Mouse (Mus musculus) heart, adult 2 months (tissue): ENCODE measurements at regions not wholly inside any gene's neighbourhood (a gene's known extent, or its start where the extent isn't known, plus 50 kb on each side); places are given as distances from the start of the nearest gene placed in this dataset.
A peak's percentile ranks its signal among the peaks of the same experiment; 100 is the strongest.

Experiments used
- DNase-seq, 2 experiments: peaks; one replicate each; pipeline ENCODE4 v3.0.0; 2021
- H3K27ac ChIP-seq: fragments of 200-600 bp; 2 replicates; pipeline ENCODE4 v1.8.1; 2022
- H3K27me3 ChIP-seq: fragments of 200-500 bp; 2 replicates; pipeline ENCODE4 v1.6.1; 2012; ENCODE audit warnings: mild to moderate bottlenecking, low read length, inconsistent platforms, mixed read lengths; ENCODE audit not compliant: control insufficient read depth, insufficient read depth
- H3K36me3 ChIP-seq: fragments of 200-500 bp; 2 replicates; pipeline ENCODE4 v1.6.1; 2012; ENCODE audit warnings: low read length, inconsistent platforms; ENCODE audit not compliant: control insufficient read depth, insufficient read depth
- H3K4me1 ChIP-seq: fragments of 200-500 bp; 2 replicates; pipeline ENCODE4 v1.6.1; 2011; ENCODE audit warnings: low read length; ENCODE audit not compliant: control insufficient read depth, insufficient read depth
- H3K4me3 ChIP-seq: fragments of 200-600 bp; 2 replicates; pipeline ENCODE4 v1.8.1; 2022
- H3K79me2 ChIP-seq: fragments of 200-500 bp; replicated peaks from 2 replicates; pipeline ENCODE4 v1.6.1; 2012; ENCODE audit warnings: mild to moderate bottlenecking, inconsistent platforms, low read length, moderate library complexity, mixed read lengths; ENCODE audit not compliant: control insufficient read depth, insufficient read depth
- H3K9ac ChIP-seq: fragments of 200-500 bp; 2 replicates; pipeline ENCODE4 v1.6.1; 2012; ENCODE audit warnings: low read depth, mild to moderate bottlenecking, control low read depth, inconsistent platforms, low read length, mixed read lengths
- CTCF ChIP-seq: fragments of 200-600 bp; IDR thresholded peaks from 2 replicates; pipeline ENCODE4 v1.8.1; 2022; ENCODE audit warnings: antibody characterized with exemption, mild to moderate bottlenecking, moderate library complexity
- EP300 ChIP-seq: fragments of 200-500 bp; IDR thresholded peaks from 2 replicates; pipeline ENCODE4 v1.6.1; 2011; ENCODE audit warnings: low read depth, low read length, control low read depth; ENCODE audit not compliant: insufficient read depth
- POLR2A ChIP-seq: fragments of 200-500 bp; IDR thresholded peaks from 2 replicates; pipeline ENCODE4 v1.6.1; 2011; ENCODE audit warnings: mild to moderate bottlenecking, low read depth, low read length, control low read depth; ENCODE audit not compliant: insufficient read depth
- WGBS: fragments of 180-500 bp; shearing (Covaris S2); methylation state at CpG from one replicate; pipeline ENCODE4 v1.1.7; 2018; 5-methylcytosine and 5-hydroxymethylcytosine counted together
- intact Hi-C: fragments of 180-260 bp; cut with DNase I; formaldehyde crosslinking; loops from one replicate; pipeline ENCODE4 v1.15.1; 2025

DNA sequence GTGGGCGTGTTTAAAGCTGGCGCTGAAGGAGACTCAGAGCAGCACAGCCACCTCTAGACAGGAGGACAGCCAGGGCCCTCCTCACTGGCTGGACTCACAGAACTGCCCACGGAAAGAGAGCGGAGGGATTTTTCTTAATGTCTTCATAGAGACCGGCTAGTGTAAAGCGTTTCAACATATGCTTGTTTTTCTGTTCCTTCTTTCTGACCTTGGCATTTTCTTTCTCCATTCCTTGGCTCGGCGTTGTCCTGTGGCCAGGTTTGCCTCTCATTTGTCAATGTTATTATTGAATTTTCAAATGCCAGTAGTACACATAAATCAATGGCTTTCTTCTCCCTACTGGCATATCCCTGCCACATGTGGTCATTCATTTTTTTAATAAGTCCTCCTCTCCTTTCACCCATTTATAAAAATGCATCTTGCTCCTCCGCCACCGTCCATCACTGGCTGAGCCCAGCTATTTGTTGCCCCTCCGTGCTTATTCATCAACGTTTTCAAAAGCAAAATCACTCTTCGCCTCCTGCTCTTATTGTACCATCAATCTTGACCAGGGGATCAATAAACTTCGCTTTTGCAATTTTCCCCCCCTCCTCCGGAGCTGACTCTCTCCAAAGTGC lies 319.0 kb downstream of the Gm45692 start:
- Histone ChIP-seq H3K27me3 (no peaks in the 10 kb centered on the region), H3K4me3 (no peak overlapping the region), H3K79me2 (no peaks in the 10 kb centered on the region), H3K36me3 (no peaks in the 10 kb centered on the region), H3K4me1 (no peaks in the 10 kb centered on the region), H3K27ac (no peak overlapping the region), H3K9ac (no peak overlapping the region)
- DNase-seq, result no peak
- 90% methylated on average over 15 of the region's 15 CpGs for WGBS
- no peak for TF ChIP-seq CTCF
- TF ChIP-seq POLR2A, result no peak
- TF ChIP-seq EP300, result no peak
- intact Hi-C loops, result no loop called here

DNA sequence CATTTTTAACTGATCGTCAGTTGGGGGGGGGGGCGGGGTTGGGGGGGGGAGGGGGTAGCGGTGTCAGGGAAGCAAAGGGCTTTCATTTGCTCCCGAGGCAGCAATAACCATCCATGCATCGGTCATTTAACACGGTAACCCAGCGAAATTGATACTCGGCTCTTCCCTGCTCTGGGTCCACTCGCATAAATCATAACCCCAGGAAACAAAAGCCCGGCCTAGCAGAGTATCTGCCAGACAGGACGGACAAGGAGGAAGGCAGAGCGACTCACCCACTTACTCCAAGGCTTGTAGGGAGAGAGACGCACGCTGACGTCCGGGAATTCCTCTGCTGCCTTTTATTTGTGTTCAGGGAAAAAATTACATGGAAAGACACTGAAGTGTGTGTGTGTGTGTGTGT lies 319.5 kb downstream of the Gm45692 start:
- Histone ChIP-seq H3K27ac (no peak overlapping the region), H3K4me3 (no peak overlapping the region), H3K4me1 (no peaks in the 10 kb centered on the region), H3K79me2 (no peaks in the 10 kb centered on the region), H3K36me3 (no peaks in the 10 kb centered on the region), H3K9ac (no peak overlapping the region), H3K27me3 (no peaks in the 10 kb centered on the region)
- 66% methylated on average over 16 of the region's 16 CpGs for WGBS
- TF ChIP-seq EP300, result no peak
- no peak for TF ChIP-seq CTCF
- no peak for DNase-seq
- intact Hi-C loops, result no loop called here

DNA sequence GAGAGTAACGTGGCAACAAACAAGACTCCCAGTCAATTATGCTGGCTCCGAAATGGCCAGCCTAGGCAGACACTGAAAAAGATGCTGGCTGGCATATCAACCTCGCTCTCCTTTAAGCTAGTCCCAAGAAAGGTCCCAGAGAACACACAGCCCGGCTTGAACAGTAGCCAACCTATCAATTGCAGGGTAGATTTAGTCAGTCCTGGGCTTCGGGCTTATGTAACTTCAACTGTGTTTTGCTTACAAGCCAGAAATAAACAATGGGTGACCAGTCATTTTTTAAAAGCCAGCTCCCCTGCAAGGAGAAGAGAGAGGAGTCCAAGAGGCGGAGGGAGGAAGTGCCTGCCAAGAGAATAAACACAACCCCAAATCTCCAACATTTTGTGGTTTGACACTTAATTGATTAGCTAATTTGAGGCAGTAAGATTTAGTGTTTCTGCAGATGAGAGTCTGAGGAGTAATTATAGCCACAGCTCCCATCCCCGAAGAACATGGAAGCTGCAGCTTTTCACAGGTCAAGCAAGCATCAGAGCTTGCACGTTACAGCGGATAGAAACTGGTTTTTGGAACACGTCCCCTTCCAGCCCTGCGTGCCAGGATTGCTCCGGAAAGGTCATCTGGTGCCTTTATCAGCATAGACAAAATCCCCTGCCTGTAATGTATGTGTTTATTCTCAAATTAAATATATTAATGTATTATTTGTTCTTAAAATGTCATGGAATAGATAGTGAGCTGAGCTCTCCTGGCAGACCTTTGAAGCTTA lies 322.1 kb downstream of the Gm45692 start:
- no peaks in the 10 kb centered on the region for H3K4me1 ChIP-seq
- no peaks in the 10 kb centered on the region for H3K79me2 ChIP-seq
- H3K27me3 ChIP-seq, result no peaks in the 10 kb centered on the region
- intact Hi-C loops, result loop anchor here (5.0 to 10.0 kb wide), 2 partner anchors 167 to 259 kb away; no protein-coding TSS in a partner anchor
- no peak overlapping the region for H3K9ac ChIP-seq
- H3K27ac ChIP-seq, result no peak overlapping the region; the same call in none of the 2 replicates
- 52% methylated on average over 12 of the region's 12 CpGs for WGBS
- DNase-seq, result no peak
- no peak for TF ChIP-seq EP300
- TF ChIP-seq CTCF, result no peak
- TF ChIP-seq POLR2A, result no peak
- no peak overlapping the region for H3K4me3 ChIP-seq
- no peaks in the 10 kb centered on the region for H3K36me3 ChIP-seq

DNA sequence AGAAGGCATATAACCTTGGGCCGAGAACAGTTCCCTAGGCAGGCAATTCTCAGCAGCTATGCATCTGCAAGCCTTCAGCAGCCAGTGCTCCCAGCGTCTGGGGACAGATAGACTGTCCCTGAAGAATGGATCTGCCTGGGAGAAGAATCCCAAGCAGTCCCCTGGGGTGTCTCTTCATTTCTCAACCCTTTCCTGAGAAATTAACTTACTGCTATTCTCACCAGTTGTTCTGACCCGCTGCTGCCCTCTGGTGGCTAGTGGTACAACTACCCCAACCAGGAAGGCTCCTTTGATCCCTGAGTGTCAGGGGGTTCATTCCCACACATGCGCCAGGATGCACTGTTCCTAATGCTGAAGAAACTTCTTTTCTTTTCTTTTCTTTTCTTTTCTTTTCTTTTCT lies 323.7 kb downstream of the Gm45692 start:
- Histone ChIP-seq H3K36me3 (no peaks in the 10 kb centered on the region), H3K4me3 (no peak overlapping the region), H3K27ac (peak overlapping the region; percentile 15), H3K27me3 (no peaks in the 10 kb centered on the region), H3K4me1 (no peaks in the 10 kb centered on the region), H3K9ac (no peak overlapping the region), H3K79me2 (no peaks in the 10 kb centered on the region)
- peak; percentile 88 for TF ChIP-seq CTCF
- TF ChIP-seq POLR2A, result no peak
- peak; percentile 45; the same call in 1 of the 2 replicates for TF ChIP-seq EP300
- 36% methylated on average over 4 of the region's 4 CpGs for WGBS
- peak; percentile 74 to 84 for DNase-seq
- intact Hi-C loops, result loop anchor here (1.0 to 10.0 kb wide), 5 partner anchors 63 to 538 kb away; no protein-coding TSS in a partner anchor

DNA sequence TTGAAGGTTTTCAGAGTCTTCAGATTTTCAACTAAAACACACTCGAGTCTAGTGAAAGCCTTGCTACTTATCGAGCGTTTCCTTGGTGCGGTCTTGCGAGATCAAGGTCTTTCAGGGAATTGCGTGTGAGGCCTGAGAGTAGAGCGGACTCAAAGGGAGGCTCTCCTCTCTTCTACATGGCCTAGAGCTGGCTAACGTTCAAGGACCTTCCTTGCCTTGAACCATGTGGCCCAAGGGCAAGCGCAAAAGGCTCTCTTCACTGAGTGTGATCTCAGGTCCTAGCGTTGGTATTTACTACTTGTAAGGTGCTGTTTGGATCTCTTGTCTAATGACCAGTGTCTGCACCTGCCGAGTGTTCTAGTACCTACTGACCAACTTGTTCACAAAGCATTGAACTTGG lies 324.4 kb downstream of the Gm45692 start:
- TF ChIP-seq EP300, result no peak
- TF ChIP-seq POLR2A, result no peak
- no peak for DNase-seq
- H3K9ac ChIP-seq, result no peak overlapping the region
- no peak overlapping the region for H3K4me3 ChIP-seq
- no peaks in the 10 kb centered on the region for H3K27me3 ChIP-seq
- no peaks in the 10 kb centered on the region for H3K4me1 ChIP-seq
- H3K36me3 ChIP-seq, result no peaks in the 10 kb centered on the region
- intact Hi-C loops, result loop anchor here (1.0 to 10.0 kb wide), 5 partner anchors 63 to 538 kb away; no protein-coding TSS in a partner anchor
- H3K27ac ChIP-seq, result no peak overlapping the region
- H3K79me2 ChIP-seq, result no peaks in the 10 kb centered on the region
- 87% methylated on average over 11 of the region's 11 CpGs for WGBS

DNA sequence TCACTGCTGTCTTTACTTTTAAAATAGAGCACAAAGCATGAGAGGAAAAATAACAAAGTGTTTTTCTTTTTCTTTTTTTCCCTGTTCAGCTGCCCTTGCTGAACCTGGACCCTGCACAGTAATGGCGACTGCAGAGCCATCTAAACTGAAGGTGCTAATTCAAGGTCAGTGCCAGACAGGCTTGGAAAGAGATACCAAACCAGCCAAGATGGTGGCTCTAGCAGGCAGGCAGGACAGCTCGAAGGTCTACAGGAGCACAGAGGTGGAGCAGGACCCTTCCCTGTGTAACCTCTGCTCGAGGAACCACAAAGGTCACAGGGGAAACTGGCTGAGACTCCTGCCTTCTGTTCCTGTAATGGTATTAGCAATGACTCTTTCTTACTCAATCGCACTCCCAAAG lies 326.7 kb downstream of the Gm45692 start:
- Histone ChIP-seq H3K4me1 (no peaks in the 10 kb centered on the region), H3K4me3 (no peak overlapping the region), H3K27me3 (no peaks in the 10 kb centered on the region), H3K27ac (no peak overlapping the region), H3K9ac (no peak overlapping the region), H3K79me2 (no peaks in the 10 kb centered on the region), H3K36me3 (no peaks in the 10 kb centered on the region)
- intact Hi-C loops, result loop anchor here (10.0 kb wide), 1 partner anchor 171 kb away; no protein-coding TSS in a partner anchor
- no peak for TF ChIP-seq CTCF
- TF ChIP-seq EP300, result no peak
- TF ChIP-seq POLR2A, result no peak
- 73% methylated on average over 4 of the region's 4 CpGs for WGBS
- DNase-seq, result no peak
